Mouse (Mus musculus) heart, adult 8-10 months (tissue): ENCODE data around the gene Slc39a2. TPM values are rescaled to one million over a fixed set of nuclear protein-coding genes. Genes with fewer than 3 reads are reported as not detected.
"Not testable (repeated sequence)": the region's sequence is repeated elsewhere in the genome, so short reads cannot be mapped to it uniquely, and the experiment has no call there.

Source experiments
- DNase-seq: peaks from one replicate; pipeline ENCODE4 v3.0.0; 2022; ENCODE audit warnings: low spot score
- total RNA-seq, 4 experiments: library from RNA; stranded (reverse); gene quantifications; 2 replicates each; pipeline ENCODE4 v1.2.4; 2022

Slc39a2 gene
- under 1 TPM in 2 of 4 experiments, not detected in 2; 0.17 to 0.44 TPM for total RNA-seq

DNA sequence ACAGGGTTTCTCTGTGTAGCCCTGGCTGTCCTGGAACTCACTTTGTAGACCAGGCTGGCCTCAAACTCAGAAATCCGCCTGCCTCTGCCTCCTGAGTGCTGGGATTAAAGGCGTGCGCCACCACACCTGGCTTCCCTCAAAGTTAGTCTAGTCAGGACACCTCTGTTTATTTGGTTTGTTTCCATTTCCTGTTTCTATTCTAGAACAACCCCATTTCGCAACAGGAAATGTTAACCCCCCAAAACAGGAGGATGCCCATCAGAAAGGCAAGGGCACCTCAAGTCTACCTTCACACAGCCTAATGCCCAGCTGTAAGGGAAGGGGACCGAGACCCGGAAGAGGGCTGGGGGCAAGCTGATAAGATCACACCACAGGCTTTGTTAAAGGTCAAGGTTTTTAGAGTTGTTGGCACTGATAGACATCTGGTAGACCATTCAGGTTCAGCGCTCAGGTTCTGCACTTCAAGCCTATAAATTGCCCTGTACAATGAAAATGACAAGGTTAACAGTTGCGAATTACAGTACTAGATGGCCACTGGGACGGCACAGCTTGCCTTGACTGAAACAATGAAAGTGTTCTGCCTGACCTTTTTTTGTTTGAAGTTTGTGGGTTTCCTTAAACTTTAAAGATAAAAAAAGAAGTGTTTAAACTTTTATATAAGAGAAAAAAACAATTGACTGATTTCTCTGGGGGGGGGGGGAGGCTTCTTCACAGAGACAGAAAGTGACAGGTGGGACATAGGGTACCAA, at the start of gene Slc39a2:
Slc39a2 (plus strand) TSS at position 699 of the 749 bp plus-strand sequence.
- DNase-seq: no peak

DNA sequence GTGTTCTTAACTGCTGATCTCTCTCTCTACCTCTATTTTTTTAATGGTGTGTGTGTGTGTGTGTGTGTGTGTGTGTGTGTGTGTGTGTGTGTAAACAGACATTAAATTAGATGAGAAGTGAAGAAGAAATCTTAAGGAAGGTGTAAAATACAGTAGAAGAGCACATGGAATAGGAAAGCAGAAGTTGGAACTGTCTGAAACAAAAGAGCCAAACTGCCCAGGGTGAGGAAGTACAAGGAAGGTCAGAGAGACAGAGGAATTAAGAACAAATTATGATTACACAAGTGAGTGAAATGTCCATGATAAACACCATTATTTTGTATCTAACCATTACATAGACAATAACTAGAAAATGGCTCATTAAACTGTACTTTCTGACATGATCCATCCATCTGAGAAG, 48.8 kb upstream of the Slc39a2 start:
- DNase-seq: no peak

DNA sequence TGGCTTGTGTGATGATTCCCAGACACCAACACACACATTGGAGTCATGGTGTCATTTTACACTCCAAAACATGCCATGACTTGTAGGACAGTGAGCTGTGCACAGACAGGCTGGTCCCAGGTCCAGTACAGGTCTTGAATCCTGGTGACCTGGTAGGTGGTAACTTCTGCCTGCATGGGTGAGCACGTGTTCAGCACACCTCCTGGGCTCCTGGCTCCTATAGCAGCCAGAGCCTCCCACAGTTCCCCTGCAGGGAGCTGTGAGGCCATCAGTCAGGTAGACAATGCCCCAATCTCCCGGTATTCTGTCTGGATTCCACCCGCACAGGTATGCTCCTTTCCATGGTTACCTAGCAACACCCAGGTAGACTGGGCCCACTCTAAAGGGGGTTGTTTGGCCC, 46.1 kb upstream of the Slc39a2 start:
- no peak for DNase-seq

DNA sequence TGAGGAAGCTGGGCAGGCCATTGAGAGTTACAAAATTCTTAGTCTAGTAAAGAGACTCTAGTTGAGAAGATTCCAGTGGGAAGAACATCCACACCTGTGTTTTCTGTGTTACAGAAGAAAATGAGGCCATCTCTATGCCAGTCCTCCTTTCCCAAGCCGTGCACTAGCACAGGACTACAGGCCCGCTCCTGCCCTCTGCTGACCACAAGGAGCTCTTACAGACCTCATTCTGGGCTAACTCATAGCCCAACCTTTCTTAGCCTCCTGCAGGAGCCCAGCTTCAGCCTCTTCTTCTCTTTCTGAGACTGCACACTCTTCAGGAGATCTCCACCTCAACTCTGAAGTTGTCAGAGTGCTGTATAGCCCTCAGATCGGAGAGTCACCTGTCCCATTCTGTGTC, 41.7 kb upstream of the Slc39a2 start:
- not testable (repeated sequence) for DNase-seq

DNA sequence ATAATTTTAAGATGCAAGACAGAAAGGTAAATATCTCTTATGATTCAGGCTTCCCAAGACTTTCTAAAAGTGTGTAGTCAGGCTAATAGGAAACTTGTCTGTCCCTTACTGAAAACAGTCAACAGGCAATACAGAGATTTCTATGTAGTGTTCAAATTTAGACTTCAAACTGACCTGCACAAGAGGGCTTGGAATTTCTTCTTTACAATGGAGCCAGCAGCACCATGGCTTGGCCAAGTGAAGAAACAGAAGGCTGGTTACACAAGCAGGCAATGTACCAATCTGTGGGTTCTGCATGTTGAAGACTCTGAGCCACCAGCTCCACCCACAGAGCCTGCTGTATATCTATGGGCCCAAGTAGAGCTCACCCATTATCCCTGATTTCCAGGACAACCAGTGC, 39.3 kb upstream of the Slc39a2 start, which contains the start of gene Ear6:
Ear6 (plus strand) TSS at position 301 of the 400 bp plus-strand sequence.
- no peak for DNase-seq

DNA sequence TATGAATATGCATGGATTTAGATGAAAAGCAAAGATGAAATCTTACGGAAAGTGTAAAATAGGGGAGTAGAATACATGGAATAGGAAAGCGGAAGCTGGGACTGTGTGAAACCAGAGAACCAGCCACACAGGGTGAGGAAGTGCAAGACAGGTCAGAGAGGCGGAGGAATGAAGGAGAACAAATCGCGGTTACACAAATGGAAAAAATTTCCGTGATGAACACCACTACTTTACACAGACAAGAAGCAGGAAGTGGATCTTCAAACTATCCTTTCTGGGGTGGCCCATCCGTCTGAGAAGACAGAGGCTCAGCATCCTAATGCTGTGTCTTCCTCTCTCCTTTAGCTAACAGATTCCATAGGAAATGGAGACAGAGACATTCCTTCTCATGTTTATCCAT, 37.4 kb upstream of the Slc39a2 start:
- DNase-seq: not testable (repeated sequence)

DNA sequence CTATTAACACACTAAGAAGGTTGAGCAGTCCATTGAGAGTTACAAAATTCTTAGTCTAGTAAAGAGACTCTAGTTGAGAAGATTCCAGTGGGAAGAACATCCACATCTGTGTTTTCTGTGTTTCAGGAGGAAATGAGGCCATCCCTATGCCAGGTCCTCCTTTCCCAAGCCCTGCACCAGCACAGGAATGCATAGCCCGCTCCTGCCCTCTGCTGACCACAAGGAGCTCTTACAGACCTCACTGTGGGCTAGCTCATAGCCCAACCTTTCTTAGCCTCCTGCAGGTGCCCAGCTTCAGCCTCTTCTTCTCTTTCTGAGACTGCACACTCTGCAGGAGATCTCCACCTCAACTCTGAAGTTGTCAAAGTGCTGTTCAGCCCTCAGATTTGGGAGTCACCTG, 29.1 kb upstream of the Slc39a2 start:
- not testable (repeated sequence) for DNase-seq

DNA sequence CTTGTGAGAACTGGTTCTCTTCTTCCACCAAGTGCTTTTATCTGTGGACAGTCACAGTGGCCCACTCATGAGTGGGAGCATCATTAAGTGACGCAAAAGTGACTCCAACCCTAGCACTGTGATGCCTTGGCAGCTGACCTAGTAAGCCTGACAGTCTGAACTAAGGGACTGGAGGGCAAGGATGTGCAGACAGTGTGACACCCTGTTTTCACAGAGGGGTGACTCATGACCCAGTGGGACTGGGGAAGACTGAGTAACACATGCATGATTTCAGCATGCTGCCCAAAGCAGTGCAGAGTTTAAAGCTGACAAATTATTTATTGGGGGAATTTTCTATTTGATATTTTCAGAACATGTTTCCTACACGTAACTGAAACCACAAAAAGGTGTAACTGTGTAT, 21.9 kb upstream of the Slc39a2 start:
- DNase-seq: no peak

DNA sequence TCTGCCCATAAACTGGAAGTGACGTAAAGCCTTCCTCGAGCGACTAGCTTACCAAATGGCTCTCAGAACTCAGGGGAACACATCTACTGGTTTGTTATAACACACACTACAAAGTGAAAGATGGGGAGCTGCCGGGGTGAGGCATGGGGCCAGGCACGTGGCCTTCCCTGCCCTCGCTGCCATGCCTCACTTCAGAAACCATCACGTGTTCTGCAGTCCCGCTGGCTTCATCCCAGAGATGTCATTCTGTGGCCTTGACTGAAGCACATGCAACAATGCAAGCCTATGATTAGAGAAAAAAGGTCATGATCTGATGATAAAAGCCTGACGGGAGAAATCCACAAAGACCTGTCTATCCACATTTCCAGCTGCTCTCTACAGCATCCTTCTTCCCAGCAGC, 20.9 kb upstream of the Slc39a2 start:
- no peak for DNase-seq

DNA sequence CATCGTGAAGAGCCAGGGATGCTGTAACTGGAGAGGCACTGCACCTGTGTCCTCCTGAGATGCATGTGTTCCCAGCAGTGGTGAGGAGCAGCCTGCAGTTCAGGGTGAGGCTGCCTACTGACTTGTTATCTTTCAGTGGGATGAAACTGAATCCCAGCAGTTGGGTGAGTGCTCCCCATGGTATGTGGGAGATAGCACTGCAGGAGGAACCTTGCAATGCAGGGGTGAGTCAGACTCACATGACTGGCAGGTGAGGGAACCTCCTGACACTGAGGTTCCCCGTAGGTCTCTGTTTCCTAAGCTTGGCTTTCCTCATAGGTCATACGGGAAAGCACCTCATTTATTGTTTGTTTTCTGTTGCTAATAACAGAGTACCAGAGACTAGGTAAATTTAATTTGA, 15.2 kb upstream of the Slc39a2 start:
- DNase-seq: no peak

DNA sequence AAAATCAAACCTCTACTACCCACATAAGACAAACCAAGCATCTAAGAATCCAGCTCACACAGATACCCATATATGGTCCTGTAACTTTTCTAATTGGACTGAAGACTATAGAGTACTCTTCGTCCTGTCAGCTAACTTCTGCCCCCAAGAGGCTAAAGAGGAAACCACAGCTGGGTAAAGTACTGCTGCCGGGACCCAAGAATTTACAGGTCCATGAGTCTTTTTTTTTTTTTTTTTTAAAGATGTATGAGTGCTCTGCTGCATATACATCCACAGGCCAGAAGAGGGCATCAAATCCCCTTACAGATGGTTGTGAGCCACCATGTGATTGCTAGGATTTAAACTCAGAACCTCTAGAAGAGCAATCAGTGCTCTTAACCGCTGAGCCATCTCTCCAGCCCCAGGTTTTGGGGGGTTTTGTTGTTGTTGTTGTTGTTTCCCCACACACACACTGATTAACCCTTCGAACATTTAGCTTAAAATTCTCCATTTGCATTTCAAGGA, 9.1 kb upstream of the Slc39a2 start:
- peak; percentile 63 for DNase-seq

DNA sequence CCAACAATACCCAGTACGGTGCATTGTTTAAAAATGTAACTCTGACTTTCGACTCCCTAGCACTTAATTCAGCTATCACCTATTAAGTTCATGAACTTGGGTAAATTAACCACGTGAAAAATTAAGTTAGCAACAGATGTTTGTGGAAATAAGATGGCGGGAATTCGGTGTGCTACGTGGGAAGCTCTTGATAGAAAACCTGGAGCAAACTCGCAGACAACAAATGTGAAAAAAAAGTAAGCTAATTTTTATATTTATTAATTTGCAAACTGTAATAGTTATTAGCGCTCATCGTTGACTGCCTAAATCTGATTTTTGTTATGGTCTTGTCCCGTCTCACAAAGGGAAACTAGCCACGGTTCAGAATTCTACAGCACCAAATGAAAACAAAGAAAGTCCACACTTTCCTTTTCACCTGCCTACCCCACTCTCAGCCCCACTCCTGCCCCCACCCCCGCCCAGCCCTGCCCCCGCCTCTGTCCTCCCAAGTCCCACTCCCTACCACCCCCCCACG, 8.6 kb upstream of the Slc39a2 start:
- no peak for DNase-seq

DNA sequence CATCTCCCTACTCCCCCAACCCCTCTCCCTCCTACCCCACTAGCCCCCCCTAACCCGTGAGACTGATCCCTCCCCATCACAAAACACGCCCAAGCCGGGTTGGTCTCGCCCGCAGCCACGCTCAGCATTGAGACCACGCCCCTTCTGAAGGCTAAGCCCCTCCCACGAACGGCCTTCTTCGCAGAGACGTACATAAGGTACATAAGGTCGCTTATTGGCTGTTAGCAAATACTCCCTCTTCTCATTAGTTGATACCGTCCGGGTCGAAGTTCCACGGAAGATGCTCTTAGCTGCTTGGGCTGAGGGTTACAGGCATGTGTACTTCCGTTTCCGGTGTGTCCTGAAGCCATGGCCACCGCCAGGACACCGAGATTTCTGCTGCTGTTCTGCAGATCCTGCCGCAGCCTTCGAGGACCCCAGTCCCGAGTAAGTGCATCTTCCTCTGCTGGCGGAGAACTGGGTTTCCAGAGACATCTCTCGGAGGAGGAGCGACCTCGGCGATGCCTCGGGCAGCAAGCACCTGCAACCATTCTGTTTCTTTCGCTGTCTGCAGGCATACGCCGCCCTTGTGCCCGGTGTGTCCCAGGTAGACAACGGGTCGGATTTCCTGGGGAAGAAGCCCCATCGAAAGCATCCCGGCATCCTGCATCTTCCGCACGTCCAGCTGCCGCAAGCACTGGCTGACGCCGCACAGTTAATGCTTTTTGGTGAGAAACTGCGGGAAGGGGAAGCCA, 7.9 kb upstream of the Slc39a2 start, which contains the start of gene Mettl17:
Mettl17 (plus strand) TSS at position 245 of the 734 bp plus-strand sequence.
- peak; percentile 92 for DNase-seq

DNA sequence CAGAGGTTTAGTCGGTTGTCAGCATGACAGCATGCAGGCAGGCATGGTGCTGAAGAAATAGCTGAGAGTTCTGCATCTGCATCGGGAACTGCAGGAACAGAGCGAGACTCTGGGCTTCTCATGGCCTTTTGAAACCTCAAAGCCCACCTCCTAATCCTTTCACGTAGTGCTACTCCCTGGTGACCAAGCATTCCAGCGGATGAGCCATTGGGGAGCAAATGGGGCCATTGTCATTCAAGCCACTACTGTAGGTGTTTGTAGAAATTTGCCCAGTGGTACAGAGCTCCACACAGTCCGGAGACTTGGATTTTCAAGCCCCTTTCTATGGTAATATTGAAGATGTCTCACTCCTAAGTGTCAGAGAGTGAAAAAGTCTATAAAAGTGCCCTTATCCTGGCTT, 6.6 kb upstream of the Slc39a2 start:
- DNase-seq: no peak

DNA sequence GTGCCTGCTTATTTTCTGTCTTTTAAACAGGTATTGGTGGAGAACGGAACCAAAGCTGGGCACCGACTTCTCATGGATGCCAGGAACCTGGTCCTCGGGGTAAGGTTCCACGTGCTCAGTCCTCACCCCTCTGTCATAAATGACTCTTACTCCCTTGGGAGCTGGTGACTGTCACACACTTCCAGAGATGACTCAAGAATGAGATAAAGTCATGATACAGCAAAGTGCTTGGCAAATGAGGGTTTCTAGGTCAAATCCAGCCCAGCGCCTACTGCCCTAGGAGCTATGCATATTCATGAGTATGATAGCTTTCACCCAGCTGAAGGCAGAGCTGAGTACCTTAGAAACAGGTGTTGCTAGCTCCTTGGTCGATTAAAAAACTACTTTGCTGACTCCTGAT, 2.9 kb upstream of the Slc39a2 start:
- no peak for DNase-seq

DNA sequence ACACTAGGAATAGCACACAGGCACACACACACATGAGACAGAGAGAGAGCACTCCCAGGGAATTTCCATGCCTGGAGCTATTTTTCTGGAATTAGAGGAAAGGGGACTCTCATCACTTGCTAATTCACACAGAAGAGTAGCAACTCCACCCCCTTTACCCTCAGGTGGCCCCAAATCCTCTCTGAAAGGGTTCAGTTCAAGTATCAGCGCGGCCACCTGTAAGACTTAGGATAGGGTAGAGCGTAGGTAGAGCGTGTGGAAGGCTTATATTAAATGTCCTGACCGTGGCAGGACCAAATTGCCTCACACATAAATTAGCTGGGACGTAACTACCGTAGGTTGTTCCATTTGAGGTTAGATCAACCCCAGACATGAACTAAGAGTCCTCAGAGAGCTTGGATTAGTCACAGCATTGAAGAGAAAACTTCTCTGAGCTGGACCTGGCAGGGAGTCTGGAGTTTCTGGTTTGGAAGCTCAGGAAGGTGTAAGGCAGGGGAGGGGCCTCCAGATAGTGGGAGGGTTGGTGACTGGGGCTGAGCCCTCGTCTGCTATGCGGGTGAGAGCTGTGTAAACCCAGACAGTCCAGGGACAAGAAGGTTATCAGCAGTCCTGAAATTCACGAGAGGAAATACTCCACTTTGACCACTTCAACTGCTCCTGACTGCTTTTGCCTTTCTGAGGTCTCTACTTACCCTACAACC, 555 bp downstream of the Slc39a2 start:
- DNase-seq: no peak

DNA sequence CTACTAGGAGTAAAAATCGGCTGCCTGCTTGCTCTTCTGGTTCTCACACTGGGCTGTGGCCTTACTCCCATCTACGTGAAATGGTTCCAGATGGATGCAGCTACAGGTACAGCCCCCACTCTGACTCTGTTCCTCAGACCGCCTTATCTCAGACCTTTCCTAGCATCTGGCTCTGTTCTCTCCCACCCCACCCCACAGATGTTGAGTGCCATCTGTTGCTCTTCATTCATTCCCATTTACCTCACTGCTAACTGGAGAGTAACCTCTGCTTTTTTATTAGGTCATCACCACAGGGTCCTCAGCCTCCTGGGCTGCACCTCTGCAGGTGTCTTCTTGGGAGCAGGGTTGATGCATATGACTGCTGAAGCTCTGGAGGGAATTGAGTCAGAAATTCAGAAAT, 1.1 kb downstream of the Slc39a2 start:
- no peak for DNase-seq

DNA sequence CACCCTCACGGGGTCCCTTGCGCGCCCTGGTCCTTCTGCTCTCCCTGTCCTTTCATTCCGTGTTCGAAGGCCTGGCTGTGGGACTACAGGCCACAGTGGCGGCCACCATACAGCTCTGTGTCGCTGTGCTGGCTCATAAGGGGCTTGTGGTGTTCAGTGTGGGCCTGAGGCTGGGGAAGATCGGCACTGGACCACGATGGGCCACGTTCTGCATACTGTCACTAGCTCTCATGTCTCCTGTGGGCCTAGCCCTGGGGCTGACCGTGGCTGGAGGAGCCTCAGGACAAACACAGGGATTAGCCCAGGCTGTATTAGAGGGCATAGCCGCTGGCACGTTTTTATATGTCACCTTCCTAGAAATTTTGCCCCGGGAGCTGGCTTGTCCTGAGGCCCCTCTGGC, 2.4 kb downstream of the Slc39a2 start:
- DNase-seq: no peak

DNA sequence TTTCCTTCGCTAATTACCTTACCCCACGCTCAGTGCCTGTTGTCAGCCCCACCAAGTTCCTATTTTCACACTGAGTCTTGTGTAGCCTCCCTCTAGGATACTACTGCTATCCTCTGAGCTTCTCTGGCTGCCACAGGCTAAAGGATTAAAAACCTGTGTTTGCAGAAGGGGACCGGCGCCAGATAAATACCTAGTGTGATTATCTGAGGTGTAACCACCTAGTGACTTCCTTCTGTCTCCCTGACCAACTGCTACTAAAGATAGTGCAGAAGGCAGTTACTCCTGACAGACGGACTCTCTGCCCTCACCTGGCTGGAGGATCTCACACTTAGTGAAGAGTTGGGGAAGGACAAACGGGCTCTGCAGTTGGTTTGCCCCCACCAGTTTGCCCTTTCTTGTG, 3.3 kb downstream of the Slc39a2 start:
- DNase-seq: no peak

DNA sequence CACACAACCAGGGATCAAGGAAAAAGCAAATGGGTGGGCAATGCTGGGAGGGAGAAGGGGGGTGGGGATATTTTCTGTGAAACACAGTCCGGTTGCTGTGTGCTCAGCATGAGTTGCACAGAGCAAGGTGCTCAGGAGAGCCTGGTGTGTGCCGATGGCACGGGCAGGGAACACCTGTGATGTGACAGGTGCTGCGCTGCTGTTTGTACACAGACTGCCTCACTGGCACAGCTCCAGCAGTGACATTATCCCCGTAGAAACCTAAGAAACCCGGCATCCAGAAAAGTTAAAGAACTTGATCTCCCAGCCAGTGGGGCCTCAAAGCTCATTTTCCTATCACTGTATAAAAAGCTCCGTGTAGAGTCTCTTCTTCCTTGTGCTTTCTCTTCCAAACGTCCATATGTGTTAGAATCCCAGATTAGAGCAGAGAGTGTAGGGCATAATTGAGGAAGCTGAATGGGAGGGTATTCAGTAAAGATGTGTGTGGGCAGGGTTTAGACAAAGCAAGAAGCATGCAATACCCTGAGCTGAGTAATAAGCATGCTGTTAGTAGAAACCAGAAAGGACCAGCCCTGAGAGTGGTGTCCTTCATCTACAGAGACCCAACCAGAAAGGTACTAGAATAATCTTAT, 4.0 kb downstream of the Slc39a2 start:
- no peak for DNase-seq

DNA sequence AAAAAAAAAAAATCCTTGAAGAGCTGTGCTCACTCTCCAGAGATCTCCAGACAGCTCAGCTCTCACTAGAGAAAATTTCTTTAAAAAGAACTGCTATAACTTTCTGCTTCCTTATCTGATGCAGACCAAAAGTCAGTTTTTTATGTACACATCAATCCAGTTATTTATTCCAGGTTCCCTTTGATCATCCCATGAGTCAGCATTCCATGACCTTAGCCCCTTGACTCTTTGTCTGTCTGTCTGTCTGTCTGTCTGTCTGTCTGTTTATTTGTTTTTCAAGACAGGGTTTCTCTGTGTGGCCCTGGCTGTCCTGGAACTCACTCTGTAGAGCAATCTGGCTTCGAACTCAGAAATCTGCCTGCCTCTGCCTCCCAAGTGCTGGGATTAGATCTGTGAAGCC, 6.7 kb downstream of the Slc39a2 start:
- no peak for DNase-seq
